Mouse (Mus musculus): ENCODE data around the gene Pou3f3. TPM values are rescaled to one million over a fixed set of nuclear protein-coding genes. Genes with fewer than 3 reads are reported as not detected.

Gene Pou3f3
- polyA plus RNA-seq, 1 experiment: not detected

GRCm38 (mm10) chr1:42697756-42698583 is 2.4 kb downstream of the Pou3f3 start:
- Histone ChIP-seq H3K27me3 (ENCODE audit: control insufficient read depth, insufficient read depth, insufficient read length) (peaks cover 41% of the 10 kb centered on the region), H3K4me2 (ENCODE audit: low read depth) (no peak overlapping the region), H3K36me3 (ENCODE audit: control insufficient read depth, insufficient read depth) (no peaks in the 10 kb centered on the region), H3K79me2 (ENCODE audit: control insufficient read depth, insufficient read depth) (no peaks in the 10 kb centered on the region), H3K4me3 (no peak overlapping the region), H3ac (ENCODE audit: control insufficient read depth, insufficient read length) (no peak overlapping the region)
- TF ChIP-seq E2F4 (IDR thresholded peaks at IDR 0.05; ENCODE audit: insufficient read depth) (no peak), TCF3 (IDR thresholded peaks at IDR 0.05; ENCODE audit: insufficient read length, low read depth) (no peak), POLR2A (IDR thresholded peaks at IDR 0.05; ENCODE audit: insufficient read length, low read depth) (no peak), TCF12 (IDR thresholded peaks at IDR 0.05; ENCODE audit: insufficient read depth, poor library complexity, severe bottlenecking) (no peak), POLR2AphosphoS2 (IDR thresholded peaks at IDR 0.05; ENCODE audit: insufficient read length, low read depth) (no peak), REST (IDR thresholded peaks at IDR 0.05; ENCODE audit: insufficient read depth, insufficient read length) (no peak), MYOD1 (IDR thresholded peaks at IDR 0.05; ENCODE audit: control insufficient read depth in 1 of 3, insufficient read length in 2 of 3, low read depth in 2 of 3) (no peak), MAX (IDR thresholded peaks at IDR 0.05; ENCODE audit: low read depth) (no peak), CEBPB (IDR thresholded peaks at IDR 0.05; ENCODE audit: insufficient read depth, poor library complexity, severe bottlenecking) (no peak)

GRCm38 (mm10) chr1:42698584-42699333 is 3.2 kb downstream of the Pou3f3 start:
- Histone ChIP-seq H3ac (ENCODE audit: control insufficient read depth, insufficient read length) (no peak overlapping the region), H3K36me3 (ENCODE audit: control insufficient read depth, insufficient read depth) (no peaks in the 10 kb centered on the region), H3K27me3 (ENCODE audit: control insufficient read depth, insufficient read depth, insufficient read length) (peaks cover 47% of the 10 kb centered on the region), H3K4me3 (no peak overlapping the region), H3K79me2 (ENCODE audit: control insufficient read depth, insufficient read depth) (no peaks in the 10 kb centered on the region), H3K4me2 (ENCODE audit: low read depth) (no peak overlapping the region)
- TF ChIP-seq TCF12 (IDR thresholded peaks at IDR 0.05; ENCODE audit: insufficient read depth, poor library complexity, severe bottlenecking): no peak
- TF ChIP-seq SRF (IDR thresholded peaks at IDR 0.05; ENCODE audit: control insufficient read depth, insufficient read length, low read depth): no peak
- TF ChIP-seq USF1 (IDR thresholded peaks at IDR 0.05; ENCODE audit: low read depth): no peak
- no peak for TF ChIP-seq MAX (IDR thresholded peaks at IDR 0.05; ENCODE audit: low read depth)
- no peak for TF ChIP-seq TCF3 (IDR thresholded peaks at IDR 0.05; ENCODE audit: insufficient read length, low read depth)
- no peak for TF ChIP-seq E2F4 (IDR thresholded peaks at IDR 0.05; ENCODE audit: insufficient read depth)
- TF ChIP-seq REST (IDR thresholded peaks at IDR 0.05; ENCODE audit: insufficient read depth, insufficient read length): no peak
- TF ChIP-seq POLR2A (IDR thresholded peaks at IDR 0.05; ENCODE audit: insufficient read length, low read depth): no peak
- TF ChIP-seq MYOD1 (IDR thresholded peaks at IDR 0.05; ENCODE audit: control insufficient read depth in 1 of 3, insufficient read length in 2 of 3, low read depth in 2 of 3): no peak
- no peak for TF ChIP-seq CEBPB (IDR thresholded peaks at IDR 0.05; ENCODE audit: insufficient read depth, poor library complexity, severe bottlenecking)
- TF ChIP-seq POLR2AphosphoS2 (IDR thresholded peaks at IDR 0.05; ENCODE audit: insufficient read length, low read depth): no peak
- no peak for TF ChIP-seq MYOG (IDR thresholded peaks at IDR 0.05; ENCODE audit: control insufficient read depth in 1 of 3, insufficient read depth in 1 of 3, insufficient read length in 2 of 3, low read depth in 2 of 3)

GRCm38 (mm10) chr1:42699471-42699871 is 3.9 kb downstream of the Pou3f3 start:
- Histone ChIP-seq H3K79me2 (ENCODE audit: control insufficient read depth, insufficient read depth) (no peaks in the 10 kb centered on the region), H3K27me3 (ENCODE audit: control insufficient read depth, insufficient read depth, insufficient read length) (peaks cover 49% of the 10 kb centered on the region), H3K4me3 (no peak overlapping the region), H3K36me3 (ENCODE audit: control insufficient read depth, insufficient read depth) (no peaks in the 10 kb centered on the region), H3ac (ENCODE audit: control insufficient read depth, insufficient read length) (no peak overlapping the region), H3K4me2 (ENCODE audit: low read depth) (no peak overlapping the region)
- TF ChIP-seq E2F4 (IDR thresholded peaks at IDR 0.05; ENCODE audit: insufficient read depth) (no peak), POLR2AphosphoS2 (IDR thresholded peaks at IDR 0.05; ENCODE audit: insufficient read length, low read depth) (no peak), TCF12 (IDR thresholded peaks at IDR 0.05; ENCODE audit: insufficient read depth, poor library complexity, severe bottlenecking) (no peak), CEBPB (IDR thresholded peaks at IDR 0.05; ENCODE audit: insufficient read depth, poor library complexity, severe bottlenecking) (no peak), MYOD1 (IDR thresholded peaks at IDR 0.05; ENCODE audit: control insufficient read depth in 1 of 3, insufficient read length in 2 of 3, low read depth in 2 of 3) (no peak), REST (IDR thresholded peaks at IDR 0.05; ENCODE audit: insufficient read depth, insufficient read length) (no peak), TCF3 (IDR thresholded peaks at IDR 0.05; ENCODE audit: insufficient read length, low read depth) (no peak), POLR2A (IDR thresholded peaks at IDR 0.05; ENCODE audit: insufficient read length, low read depth) (no peak), MYOG (IDR thresholded peaks at IDR 0.05; ENCODE audit: control insufficient read depth in 1 of 3, insufficient read depth in 1 of 3, insufficient read length in 2 of 3, low read depth in 2 of 3) (no peak), MAX (IDR thresholded peaks at IDR 0.05; ENCODE audit: low read depth) (no peak), SRF (IDR thresholded peaks at IDR 0.05; ENCODE audit: control insufficient read depth, insufficient read length, low read depth) (no peak), USF1 (IDR thresholded peaks at IDR 0.05; ENCODE audit: low read depth) (no peak)

GRCm38 (mm10) chr1:42700171-42700570 is 4.6 kb downstream of the Pou3f3 start:
- Histone ChIP-seq H3K36me3 (ENCODE audit: control insufficient read depth, insufficient read depth) (no peaks in the 10 kb centered on the region), H3K4me2 (ENCODE audit: low read depth) (no peak overlapping the region), H3K4me3 (no peak overlapping the region), H3ac (ENCODE audit: control insufficient read depth, insufficient read length) (no peak overlapping the region), H3K79me2 (ENCODE audit: control insufficient read depth, insufficient read depth) (no peaks in the 10 kb centered on the region), H3K27me3 (ENCODE audit: control insufficient read depth, insufficient read depth, insufficient read length) (peaks cover 47% of the 10 kb centered on the region)
- TF ChIP-seq POLR2AphosphoS2 (IDR thresholded peaks at IDR 0.05; ENCODE audit: insufficient read length, low read depth) (no peak), TCF12 (IDR thresholded peaks at IDR 0.05; ENCODE audit: insufficient read depth, poor library complexity, severe bottlenecking) (no peak), TCF3 (IDR thresholded peaks at IDR 0.05; ENCODE audit: insufficient read length, low read depth) (no peak), E2F4 (IDR thresholded peaks at IDR 0.05; ENCODE audit: insufficient read depth) (no peak), REST (IDR thresholded peaks at IDR 0.05; ENCODE audit: insufficient read depth, insufficient read length) (no peak), SRF (IDR thresholded peaks at IDR 0.05; ENCODE audit: control insufficient read depth, insufficient read length, low read depth) (no peak), CEBPB (IDR thresholded peaks at IDR 0.05; ENCODE audit: insufficient read depth, poor library complexity, severe bottlenecking) (no peak)
